Mouse (Mus musculus) urinary bladder, postnatal 10 days (tissue): ENCODE data around the gene Med11.
A peak's percentile ranks its signal among the peaks of the same experiment; 100 is the strongest.
"Not testable (repeated sequence)": the region's sequence is repeated elsewhere in the genome, so short reads cannot be mapped to it uniquely, and the experiment has no call there.

Source experiments
- DNase-seq: peaks from one replicate; pipeline ENCODE4 v3.0.0; 2022; ENCODE audit warnings: low spot score

Med11 gene

DNA sequence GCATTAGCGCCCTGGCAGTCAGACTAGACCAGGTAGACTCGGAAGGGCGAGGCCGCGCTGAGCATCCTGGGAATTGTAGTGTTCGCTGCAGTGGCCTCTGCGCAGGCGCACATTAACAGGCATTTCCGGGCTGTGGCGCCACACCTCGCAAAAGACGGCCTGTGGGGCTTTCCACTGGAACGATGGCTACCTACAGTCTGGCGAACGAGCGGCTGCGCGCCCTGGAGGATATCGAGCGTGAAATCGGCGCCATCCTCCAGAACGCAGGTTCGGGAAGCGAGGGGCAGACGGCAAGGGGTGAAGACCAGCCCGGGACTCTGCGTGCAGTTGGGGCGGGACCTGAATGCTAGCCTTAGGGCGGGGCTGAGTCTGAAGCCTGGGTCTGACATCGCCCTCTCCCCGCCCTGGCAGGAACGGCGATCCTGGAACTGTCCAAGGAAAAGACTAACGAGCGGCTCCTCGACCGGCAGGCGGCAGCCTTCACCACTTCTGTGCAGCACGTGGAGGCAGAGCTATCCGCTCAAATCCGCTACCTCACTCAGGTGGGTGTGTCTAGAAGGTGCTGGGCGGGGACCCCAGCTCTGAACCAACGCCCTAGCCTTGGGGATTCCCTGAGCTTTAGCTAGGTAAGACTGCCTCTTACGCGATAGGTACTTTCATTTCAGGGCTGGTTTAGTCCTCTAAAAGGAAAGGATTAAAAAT lies at the start of gene Med11:
Gene Med11 (plus strand): TSS at position 123 of the 702 bp plus-strand sequence.
- DNase-seq: peak; percentile 88

DNA sequence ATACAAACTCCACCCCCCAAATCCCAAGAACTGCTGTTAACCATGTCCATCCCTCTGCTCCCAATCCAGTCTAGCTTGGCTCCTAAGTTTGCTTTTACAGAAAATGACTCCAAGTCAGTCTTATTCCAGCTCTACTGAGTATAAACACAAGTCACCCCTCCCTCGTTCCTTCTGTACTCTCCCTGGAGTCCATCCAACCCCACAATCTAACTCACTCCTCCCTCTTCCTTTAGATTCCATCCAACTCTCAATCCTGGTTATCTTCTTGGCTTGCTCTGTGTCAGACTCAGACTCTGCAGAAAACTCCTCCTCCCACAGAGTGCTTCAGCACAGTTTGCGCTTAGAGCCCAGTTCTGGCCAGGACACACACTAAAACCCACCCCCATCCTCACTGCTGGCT lies 48.1 kb upstream of the Med11 start:
- DNase-seq: no peak

DNA sequence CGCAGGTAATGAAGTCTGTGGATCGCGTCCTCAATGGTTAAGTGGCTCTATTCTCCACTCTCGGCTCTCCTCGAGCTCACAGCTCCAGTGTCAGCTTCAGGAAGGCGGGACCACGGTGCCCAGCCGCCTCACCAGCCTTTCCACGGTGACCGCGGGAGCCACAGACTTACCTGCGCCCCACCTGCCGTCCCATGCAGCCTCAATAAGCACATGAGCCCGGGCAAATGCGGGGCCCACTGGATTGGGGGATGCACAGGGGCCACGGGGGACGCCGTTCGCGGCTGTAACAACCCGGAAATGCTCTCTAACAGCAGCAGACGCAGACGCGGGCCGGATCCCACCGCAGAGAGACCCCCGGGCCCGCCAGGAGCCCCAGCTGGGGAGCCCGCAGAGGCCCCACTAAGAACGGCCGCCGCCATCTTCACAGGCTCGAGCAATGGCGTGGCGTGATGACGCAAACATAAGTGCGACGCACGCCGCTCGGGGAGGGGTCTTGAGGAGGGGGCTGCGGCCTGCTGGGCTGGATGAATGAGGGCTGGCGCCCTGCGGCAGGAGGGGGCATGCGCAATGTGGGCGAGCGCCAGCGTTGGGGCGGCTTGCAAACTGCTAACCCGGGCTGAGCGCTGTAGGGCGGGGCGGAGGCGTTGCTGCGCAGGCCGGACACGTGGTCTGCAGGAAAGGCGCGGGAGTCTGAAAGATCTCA lies 42.0 kb upstream of the Med11 start, which contains the start of gene Pelp1:
Gene Pelp1 (minus strand): TSS at position 438 of the 703 bp plus-strand sequence.
- DNase-seq: peak; percentile 62

DNA sequence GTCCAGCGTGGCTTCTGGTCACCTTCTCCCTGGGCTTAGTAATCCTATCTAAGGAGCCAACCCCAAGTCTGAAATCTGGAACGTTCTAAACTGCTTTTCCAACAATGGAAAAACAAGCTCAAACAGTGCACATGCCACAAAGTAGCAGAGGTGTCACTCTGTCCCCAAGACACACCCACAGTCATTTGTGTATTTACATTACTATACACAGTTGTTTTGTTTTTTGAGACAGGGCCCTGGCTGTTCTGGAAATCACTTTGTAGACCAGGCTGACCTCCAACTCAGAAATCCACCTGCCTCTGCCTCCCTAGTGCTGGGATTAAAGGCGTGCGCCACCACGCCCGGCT lies 41.4 kb upstream of the Med11 start:
- no peak for DNase-seq

DNA sequence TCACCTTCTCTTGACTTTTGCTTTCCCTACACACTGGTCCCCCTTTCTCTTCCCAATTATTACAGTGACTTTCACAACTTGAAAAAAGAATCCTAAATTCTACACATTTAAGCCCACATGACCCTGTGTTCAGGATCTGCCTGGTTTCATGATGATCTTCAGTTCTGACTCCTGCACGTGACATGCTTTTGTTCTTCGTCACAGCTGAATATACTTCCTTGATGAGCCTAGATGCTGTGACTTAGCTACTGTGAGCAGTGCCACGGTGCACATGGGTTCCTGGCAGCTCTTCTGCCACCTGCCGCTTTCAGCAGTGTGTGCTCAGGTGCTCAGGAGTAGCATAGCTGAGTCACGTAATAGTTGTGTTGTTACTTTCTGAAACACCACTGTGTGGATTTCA lies 39.1 kb upstream of the Med11 start:
- no peak for DNase-seq

DNA sequence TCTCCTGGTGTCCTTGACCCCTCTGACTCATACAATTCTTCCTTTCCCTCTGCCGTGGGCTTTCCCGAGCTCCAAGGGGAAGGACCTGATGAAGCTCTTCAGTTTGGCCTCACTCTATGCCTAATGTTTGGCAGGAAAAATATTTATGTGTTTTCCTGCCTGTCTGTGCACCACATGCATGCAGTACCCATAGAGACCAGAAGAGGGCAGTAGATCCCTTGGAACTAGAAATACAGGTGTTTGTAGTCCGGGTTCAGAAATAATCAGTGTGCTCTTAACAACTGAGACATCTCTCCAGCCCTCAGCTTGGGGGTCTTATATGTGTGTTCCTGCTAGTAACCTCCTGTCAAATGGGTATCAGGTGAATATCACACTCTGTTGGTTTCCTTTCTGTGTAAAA lies 37.8 kb upstream of the Med11 start:
- DNase-seq: no peak

DNA sequence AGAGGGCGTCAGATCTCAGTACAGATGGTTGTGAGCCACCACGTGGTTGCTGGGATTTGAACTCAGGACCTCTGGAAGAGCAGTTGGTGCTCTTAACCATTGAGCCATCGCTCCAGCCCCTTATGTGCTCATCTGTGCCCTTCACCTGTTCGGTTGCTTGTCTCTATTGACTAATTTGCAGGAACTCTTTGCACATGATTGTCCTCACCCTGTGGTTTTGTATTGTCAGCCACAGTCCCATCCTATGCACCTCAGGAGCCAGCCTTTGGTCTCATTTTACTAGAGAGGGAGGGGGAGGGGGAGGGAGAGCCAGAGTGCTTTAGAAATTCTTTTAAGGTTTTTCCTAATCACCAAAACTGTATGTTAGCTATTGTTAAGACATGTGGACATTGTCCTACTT lies 33.5 kb upstream of the Med11 start:
- DNase-seq: no peak

DNA sequence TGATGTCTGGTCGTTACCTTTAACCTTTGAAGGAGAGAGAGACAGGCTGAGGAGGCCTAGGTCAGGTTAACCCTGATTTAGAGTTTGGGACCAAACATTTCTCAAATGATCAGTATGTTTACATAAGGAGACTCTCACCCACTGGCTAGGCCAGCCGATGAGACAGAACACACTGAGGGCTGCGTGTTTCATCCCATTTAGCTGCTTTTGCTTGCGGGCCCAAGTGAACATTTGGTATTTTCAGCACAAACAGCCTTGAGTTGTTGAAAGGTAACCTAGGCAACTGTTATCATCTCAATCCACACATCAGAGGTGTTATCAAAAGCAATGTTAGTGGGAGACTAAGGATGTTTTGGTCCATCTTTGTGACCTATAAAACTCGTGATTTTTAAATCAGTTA lies 32.2 kb upstream of the Med11 start:
- no peak for DNase-seq

DNA sequence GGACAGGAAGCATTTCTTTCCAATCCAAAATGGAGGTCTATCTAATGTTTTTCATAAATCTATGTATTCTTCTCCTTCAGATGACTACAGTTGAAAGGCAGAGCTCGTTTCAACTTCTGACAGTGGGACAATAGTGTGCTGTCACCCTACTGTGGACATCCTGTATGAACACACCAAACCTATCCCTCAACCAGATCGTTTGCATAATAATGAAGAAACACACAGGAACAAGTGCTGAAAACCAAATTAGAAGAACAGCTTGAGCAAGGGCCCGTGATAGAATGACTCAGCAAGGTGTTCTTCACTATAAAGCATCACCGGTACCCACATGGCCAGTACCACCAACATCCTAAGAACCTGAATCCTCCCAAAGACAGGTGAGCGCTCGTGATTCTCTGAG lies 25.1 kb upstream of the Med11 start:
- DNase-seq: not testable (repeated sequence)

DNA sequence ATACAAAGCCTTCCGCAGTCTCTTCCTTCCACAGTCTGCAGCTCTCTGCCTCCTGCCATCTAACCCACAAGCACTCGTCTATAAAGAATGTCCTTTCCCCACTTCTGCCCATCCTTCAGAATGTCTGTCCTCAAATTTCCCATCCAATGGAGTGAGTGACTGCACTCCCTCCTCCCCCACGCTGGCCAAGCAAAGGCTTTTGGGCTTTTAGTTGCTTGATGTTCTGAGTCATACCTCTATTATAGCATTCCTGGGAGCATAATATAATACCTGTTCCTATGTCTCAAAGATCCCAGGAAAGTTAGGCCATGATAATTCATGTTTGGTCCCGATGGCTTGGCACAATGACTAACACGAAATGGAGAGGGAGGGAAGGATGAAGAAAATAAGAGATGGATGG lies 20.1 kb upstream of the Med11 start:
- no peak for DNase-seq

DNA sequence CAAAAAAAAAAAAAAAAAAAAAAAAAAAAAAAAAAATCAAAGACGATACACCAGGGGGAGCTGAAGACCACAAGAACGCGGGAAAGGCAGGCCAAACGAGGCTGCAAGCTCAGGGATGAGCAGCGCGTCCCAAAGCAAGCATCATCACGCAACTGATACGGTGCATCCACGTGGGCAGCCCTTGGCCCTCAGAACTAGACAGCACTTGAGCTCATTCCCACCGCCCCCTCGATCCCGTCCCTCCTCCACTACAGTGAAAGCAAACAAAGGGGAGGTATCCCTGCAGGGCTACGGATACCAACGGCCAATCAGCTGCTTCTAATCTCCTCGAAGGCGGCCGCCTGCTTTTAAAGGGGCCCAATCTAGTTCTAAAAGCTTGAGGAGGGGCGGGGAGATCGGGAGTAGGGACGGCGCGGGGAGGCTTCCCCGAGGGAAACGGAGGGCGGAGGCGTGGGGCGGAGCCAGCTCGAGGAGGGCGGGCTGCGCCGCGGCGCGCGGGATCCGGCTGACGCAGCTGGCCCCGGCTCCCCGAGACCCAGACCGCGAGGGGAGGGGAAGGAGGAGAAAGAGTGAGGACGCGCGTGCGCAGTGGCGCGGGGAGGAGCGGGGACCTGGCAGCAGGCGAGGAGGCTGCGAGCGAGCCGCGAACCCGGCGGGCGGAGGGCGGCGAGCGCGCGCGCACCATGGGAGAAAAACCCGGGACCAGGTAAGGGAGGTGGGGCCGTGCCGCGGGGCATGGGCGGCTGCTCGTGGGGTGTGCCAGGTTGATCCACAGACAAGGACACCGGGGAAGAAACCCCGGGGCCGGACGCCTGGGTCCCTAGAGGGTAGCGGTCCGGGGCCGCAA lies 19.4 kb upstream of the Med11 start, which contains the start of gene Arrb2:
Gene Arrb2 (plus strand): TSS at position 588 of the 847 bp plus-strand sequence.
- peak; percentile 95 for DNase-seq

DNA sequence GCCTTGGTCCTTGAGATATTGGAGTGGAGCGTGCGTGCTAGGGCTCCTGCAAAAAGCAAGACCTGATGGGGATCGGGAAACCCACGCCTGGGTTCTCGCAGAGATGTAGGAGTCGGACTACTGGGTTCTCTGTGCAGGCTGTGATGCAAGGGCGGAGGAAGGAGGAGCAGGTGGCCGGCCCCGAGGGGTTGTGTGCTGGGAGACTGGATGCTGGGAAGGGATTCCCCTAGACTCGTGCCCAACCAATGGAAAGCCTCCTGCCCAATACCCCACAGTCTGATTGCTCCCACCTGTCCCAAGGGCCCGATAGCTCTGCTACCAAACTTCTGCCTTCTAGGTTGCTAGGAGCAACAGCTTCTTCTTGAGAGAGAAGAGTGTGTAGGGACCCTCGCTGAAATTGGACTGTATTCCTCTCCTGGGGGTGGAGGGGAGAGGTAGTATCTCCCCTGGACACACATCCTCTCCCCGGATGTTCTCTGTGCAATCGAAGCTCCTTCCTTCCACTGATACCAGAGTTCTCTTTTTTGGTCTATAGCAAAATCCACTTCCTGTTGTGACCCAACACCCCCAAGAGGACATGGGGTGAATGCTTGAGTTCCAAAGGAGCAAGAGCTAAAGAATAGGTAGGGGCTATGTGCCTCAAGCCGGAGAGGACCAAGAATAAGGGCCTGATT lies 18.7 kb upstream of the Med11 start:
- no peak for DNase-seq

DNA sequence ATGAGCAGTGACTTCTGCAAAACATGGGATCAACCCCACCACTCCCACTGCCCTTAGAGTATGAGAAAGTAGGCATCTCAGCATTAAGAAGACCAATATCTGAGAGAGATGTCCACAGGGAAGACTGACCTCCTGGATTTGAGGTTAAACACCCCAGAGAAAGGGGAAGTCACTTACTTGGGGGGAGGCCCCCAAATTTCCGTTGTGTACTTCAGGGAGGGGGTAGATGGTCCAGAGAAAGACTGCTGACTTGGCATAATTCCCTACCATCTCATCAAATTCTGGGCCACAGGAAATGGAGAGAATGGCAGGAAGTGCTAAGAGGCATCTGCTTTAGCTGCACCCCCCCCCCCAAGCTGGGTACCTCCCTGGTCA lies 18.2 kb upstream of the Med11 start:
- DNase-seq: no peak

DNA sequence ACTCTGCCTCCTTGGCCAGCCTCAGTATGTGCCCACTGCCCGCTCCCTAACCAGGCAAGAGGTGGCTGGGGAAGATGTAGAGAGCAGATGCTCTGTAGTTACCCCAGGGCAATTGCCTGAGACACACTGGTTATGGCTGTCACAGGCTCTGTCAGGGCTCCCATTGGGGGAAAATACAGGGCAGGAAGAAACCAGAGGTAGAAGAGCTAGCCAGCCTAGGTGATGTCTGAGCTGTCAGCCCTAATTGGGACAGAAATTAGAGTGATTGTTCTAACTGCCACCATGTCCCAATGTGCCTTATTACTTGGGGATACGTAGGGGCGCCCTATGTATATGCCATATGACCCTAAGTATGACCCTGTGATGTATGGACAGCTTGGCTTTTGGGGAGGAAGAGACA lies 17.8 kb upstream of the Med11 start:
- DNase-seq: no peak

DNA sequence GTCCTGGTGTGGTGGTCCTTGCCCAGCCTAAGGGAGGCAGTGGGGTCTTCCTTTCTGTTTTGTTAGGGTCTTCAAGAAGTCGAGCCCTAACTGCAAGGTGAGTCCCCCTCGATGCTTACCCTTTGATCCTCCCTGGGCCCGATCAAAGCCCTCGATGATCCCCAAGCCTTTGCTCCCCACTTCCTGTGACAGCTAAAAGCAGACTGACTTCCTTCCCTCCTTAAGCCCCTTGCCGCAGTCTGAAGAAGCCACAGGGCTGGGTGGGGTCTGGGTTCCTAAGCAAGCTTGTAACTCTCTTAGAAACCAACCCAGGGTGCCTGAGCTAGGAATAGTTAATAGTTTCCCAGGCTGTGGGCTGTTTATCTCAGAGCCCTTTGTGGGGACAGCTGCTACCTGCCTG lies 16.2 kb upstream of the Med11 start:
- DNase-seq: no peak

DNA sequence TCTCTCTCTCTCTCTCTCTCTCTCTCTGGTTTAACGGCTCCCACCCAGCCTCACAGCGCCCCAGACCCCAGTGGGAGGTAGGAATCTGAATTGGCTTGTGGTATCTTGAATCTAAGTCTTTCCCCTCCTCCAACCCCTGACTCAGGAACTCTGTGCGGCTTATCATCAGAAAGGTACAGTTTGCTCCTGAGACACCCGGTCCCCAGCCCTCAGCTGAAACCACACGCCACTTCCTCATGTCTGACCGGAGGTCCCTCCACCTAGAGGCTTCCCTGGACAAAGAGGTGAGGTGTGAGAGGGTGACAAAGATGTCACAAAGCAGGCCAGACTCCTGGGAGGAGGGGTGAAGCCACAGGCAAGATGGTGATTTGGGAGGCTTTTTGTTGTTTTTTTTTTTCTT lies 14.3 kb upstream of the Med11 start:
- DNase-seq: no peak

DNA sequence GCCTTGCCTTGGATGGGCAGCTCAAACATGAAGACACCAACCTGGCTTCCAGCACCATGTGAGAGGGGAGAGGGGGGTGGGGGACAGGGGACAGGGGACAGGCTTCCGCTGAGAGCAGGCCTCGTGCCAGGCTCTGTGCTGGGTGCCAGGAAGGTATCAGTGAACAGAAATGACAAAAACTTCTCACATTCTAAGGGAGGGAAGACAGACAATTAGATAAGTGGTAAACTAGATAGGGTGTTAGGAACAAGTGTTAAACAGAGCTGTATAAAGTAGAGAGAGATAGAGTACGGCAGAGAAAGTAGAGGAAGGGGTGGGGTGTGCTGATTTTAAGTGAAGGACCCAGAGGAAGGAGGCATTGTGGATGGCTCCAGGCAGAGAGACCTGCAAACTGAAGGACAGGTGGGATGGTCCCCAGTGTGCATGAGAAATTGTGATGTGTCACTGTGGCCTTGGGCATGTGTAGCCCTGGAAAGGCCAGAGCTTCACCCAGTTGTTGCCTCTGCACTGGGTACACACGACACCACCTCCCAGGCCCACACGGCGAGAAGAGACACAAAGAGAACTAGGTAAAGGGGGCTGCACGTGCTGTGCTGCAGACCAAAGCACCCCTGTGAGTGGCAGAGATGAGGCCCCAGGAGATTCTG lies 12.9 kb upstream of the Med11 start:
- DNase-seq: no peak

DNA sequence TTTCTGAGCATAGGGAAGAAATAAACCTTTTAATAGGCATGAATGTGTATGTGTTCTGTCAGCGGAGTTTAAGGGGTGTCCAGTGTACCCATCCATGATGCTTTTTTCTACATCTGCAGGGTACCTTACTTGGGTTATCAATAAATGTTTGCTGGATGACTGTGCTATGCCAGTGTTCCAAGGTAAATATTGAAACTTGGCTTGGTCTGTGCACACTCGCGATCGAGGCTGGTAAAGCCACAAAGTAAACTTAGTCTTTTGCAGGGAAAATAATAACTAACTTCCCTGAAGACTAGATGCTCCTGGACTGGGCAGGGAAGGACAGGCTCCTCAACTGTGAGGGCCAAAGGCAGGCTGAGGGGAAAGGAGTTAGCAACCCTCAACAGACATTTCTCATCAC lies 11.1 kb upstream of the Med11 start:
- DNase-seq: no peak

DNA sequence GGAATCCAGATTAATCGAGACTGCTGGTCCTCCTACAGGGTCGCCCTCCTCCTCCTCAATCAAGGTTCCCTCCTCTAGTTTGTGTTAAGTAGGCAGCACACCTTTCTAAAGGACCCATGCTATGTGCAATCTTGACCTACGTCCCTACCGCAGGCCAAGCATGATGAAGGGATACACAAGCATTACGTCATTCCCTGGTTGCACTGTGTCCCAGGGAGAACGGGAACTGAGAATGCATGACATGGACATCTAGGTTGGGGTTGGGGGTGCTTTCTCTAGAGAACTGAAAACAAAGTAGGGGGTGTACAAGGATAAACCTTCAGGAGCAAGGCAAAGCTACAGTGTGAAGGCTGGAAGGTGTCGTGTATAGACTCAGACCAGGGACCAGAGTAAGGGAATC lies 9.8 kb upstream of the Med11 start:
- DNase-seq: no peak

DNA sequence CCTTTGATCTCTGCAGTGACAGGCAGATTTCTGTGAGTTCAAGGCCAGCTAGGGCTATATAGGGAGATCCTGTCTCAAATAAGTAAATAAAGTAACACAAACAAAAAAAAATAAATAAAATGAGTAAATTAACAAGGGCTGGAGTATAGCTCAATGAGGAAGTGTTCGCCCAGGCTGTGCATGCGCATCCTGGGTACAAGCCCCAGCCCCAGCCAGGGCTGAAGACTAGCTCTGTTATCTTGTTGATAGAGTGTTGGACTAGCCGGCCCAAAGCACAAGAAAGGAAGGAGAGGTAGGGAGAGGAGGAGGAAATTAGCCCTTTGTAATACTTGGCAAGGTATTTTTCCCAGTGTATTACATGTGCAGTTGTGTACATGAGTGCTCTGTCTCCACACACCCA lies 7.8 kb upstream of the Med11 start:
- DNase-seq: no peak

DNA sequence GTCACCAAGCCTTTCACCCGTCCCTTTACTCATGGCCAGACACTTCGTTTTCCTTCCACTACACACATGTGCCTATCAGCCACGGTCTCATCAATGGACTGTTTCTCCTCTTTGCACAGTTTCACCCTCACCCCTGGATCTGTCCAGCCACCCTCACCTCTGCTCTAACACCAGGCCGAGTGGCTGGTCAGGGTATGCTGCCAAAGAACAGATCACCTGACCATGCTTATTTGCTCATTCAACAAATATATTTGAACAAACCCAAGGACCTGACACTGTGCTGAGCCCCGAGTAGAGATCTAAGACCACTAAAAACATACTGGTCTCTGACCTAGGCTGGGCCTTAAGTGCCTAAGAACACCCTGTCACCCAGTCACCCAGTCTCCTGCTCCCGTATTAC lies 7.1 kb upstream of the Med11 start:
- no peak for DNase-seq

DNA sequence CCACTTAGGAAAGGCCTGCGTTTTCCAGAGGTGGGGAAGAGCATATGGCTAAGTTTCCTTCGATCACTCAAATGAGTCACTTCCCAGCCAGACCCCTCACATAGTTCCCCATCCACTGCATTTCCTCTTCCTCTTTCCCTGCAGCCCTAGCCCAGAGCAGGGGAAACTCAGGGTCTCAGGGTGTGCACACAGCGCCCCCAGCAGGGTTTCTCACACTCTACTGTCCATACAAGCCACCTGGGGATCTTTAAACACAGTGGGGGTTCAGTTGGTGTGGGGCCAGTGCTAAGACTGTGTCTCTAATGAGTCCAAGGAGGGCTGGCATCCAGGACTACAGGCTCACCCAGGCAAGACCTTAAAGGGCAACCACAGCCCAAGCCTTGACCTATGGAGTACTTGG lies 5.0 kb upstream of the Med11 start:
- DNase-seq: no peak
